Mouse (Mus musculus) bone marrow, adult 2 months (tissue): Measurements from ENCODE around the gene Styxl1. TPM values are rescaled to one million over a fixed set of nuclear protein-coding genes. Genes with fewer than 3 reads are reported as not detected.

Source experiments
- H3K27ac ChIP-seq: fragments of 200-500 bp; 2 replicates; pipeline ENCODE4 v1.5.1; 2012; ENCODE audit warnings: low read depth, mild to moderate bottlenecking, control low read depth, inconsistent platforms, low read length; ENCODE audit not compliant: control insufficient read depth, poor library complexity, insufficient read depth
- H3K4me1 ChIP-seq: fragments of 200-500 bp; 2 replicates; pipeline ENCODE4 v1.6.1; 2011; ENCODE audit warnings: low read length; ENCODE audit not compliant: control insufficient read depth, insufficient read depth
- H3K4me3 ChIP-seq: fragments of 200-500 bp; replicated peaks from 2 replicates; pipeline ENCODE3; 2011; ENCODE audit warnings: mild to moderate bottlenecking, low read depth, low read length, control low read depth; ENCODE audit not compliant: control insufficient read depth
- CTCF ChIP-seq: fragments of 200-500 bp; IDR thresholded peaks from 2 replicates; pipeline ENCODE4 v1.5.1; 2011; ENCODE audit warnings: low read length, control low read depth; ENCODE audit not compliant: control insufficient read depth, insufficient read depth
- POLR2A ChIP-seq: fragments of 200-500 bp; IDR thresholded peaks from 2 replicates; pipeline ENCODE4 v1.6.1; 2011; ENCODE audit warnings: low read depth, mild to moderate bottlenecking, control low read depth, low read length, borderline replicate concordance; ENCODE audit not compliant: control insufficient read depth
- whole genome bisulfite sequencing: fragments of 180-500 bp; shearing (Covaris S2); methylation state at CpG from one replicate; pipeline ENCODE4 v1.1.7; 2018; 5-methylcytosine and 5-hydroxymethylcytosine counted together
- polyA plus RNA-seq: library from polyadenylated mRNA; stranded (reverse); fragments of >200 nt; gene quantifications from 2 replicates; pipeline ENCODE4 v1.2.4, GENCODE M21; 2011; ENCODE audit warnings: low replicate concordance; ENCODE audit not compliant: missing spikeins, insufficient read depth, insufficient read length

Styxl1 gene
- polyA plus RNA-seq, 1 experiment: 2.3 TPM

DNA sequence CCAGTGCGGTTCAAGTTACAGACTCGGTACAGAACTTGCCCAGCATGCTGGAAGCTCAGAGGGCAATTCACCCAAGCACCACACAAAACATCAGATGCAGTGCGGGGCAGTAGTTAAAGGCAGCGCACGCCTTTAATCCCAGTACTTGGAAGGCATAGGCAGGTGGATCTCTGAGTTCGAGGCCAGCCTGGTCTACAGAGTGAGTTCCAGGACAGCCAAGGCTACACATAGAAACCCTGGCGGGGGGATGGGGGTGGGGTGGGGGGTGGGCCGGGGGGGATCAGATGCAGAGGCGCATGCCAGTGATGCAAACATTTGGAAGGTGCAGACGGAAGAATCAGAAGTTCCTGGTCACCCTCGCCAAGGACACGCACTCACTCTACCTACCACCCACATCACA is 33.4 kb downstream of the Styxl1 start:
- Histone ChIP-seq H3K4me1 (peaks cover 1% of the 10 kb centered on the region; the same call in 1 of the 2 replicates), H3K27ac (no peak overlapping the region), H3K4me3 (peak overlapping the region; percentile 39)
- WGBS: 33% methylated on average over 12 of the region's 12 CpGs
- no peak for TF ChIP-seq POLR2A
- TF ChIP-seq CTCF: no peak

- under 1% methylated on average over 60 of the region's 60 CpGs for WGBS
- H3K27ac ChIP-seq: peak within 1 kb of the TSS; percentile 52
These were observed 34.2 kb downstream of the Styxl1 start, which contains the start of gene Tmem120a for GRCm38 (mm10) chr5:135743741-135744609. TSS of gene Tmem120a (minus strand) at chr5:135744448.

DNA sequence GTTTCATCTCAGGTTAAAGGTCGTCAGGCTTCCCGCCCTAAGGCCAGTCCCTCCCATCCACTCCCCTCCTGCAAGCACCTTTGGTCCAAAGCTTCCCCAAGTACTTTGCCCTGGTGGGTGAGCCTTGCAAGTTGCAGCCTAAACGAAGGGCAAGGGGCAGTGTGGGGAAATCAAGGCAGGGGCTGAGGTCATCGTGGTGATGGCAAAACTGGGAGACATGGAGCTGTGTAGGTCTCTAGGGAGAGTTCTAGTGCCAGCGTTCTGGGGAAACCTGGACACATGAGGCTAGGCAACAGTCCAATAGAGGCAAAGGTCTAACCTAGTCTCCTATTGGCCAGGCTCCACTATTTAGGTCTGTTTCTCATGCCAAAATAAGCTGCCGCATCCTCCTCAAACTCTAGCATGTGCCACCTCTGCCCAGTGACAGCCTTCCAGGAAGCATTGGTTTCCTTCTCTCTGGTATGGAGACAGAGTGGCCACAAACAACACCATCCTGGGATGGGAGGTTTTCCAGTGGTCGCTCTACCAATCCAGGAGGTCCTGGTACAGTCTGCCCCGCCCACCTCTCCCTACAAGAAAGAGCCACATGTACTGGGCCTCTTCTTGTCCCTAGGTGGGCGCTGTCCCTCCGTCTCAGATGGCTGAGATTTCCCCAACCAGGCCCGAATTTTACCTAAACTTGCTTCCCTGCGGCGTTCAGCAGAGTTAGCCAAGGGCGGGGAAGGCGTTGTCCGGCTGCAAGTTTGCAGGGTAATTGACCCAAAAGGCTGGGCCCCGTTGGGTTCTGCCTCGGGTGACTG is 35.0 kb downstream of the Styxl1 start:
- H3K4me1 ChIP-seq: peaks cover 1% of the 10 kb centered on the region; the same call in 1 of the 2 replicates
- TF ChIP-seq POLR2A: no peak
- TF ChIP-seq CTCF: no peak
- 29% methylated on average over 18 of the region's 18 CpGs for WGBS
- H3K27ac ChIP-seq: peak overlapping the region; percentile 52
- peak overlapping the region; percentile 94 for H3K4me3 ChIP-seq

More at GRCm38 (mm10) chr5:135743741-135744609, 34.2 kb downstream of the Styxl1 start, which contains the start of gene Tmem120a:
- Histone ChIP-seq H3K4me3 (peak within 1 kb of the TSS; percentile 94), H3K4me1 (peaks cover 1% of the 10 kb centered on the region; the same call in 1 of the 2 replicates)
- TF ChIP-seq POLR2A (peak; percentile 71; the same call in 1 of the 2 replicates), CTCF (no peak)

DNA sequence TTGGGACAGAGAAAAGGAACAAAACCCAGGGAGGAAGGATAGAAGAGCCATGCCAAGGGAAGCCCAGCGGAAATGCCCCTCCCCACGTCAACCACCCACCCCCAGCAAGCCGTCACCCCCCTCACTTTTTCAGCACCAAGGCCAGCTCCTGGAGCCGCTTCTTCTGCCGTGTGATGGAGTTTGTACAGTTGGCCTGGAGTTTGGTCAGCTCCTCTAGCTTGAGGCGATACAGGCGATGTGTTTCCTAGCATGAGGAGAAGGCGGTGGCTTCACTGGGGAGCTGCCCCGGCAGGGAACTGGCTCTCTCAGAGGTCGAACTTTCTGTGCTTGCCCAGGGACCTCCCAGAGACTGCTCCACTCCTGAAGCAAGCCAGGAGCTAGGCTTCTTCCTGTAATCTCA is 36.0 kb downstream of the Styxl1 start:
- whole genome bisulfite sequencing: 72% methylated on average over 10 of the region's 10 CpGs
- no peak overlapping the region for H3K27ac ChIP-seq
- H3K4me1 ChIP-seq: peaks cover 1% of the 10 kb centered on the region; the same call in 1 of the 2 replicates
- TF ChIP-seq POLR2A (no peak), CTCF (no peak)
- no peak overlapping the region for H3K4me3 ChIP-seq

GRCm38 (mm10) chr5:135738266-135738665 is 39.9 kb downstream of the Styxl1 start:
- TF ChIP-seq CTCF (no peak), POLR2A (no peak)
- H3K27ac ChIP-seq: no peak overlapping the region
- 65% methylated on average over 6 of the region's 6 CpGs for WGBS
- no peaks in the 10 kb centered on the region; the same call in 1 of the 2 replicates for H3K4me1 ChIP-seq
- no peak overlapping the region for H3K4me3 ChIP-seq

DNA sequence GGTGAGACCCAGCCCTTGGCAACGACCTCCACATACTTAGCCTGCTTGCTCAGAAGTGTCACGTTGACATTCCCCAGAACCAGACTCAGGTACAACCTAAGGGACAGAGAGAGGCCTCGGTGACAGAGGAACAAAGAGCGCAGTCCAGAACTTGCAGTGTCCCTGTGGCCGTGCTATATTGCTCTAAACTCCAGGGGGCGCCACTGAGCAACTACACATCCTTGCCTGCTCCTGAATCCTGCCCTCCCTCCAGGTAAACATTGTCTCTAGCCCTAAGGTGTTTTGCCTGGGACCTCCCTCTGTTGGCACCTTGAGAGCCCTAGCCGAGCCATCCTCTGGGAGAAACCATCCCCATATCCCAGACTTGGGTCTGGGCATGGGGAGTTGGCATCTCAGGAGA is 41.0 kb downstream of the Styxl1 start:
- H3K4me1 ChIP-seq: no peaks in the 10 kb centered on the region
- 83% methylated on average over 7 of the region's 7 CpGs for WGBS
- H3K4me3 ChIP-seq: no peak overlapping the region
- no peak overlapping the region for H3K27ac ChIP-seq
- TF ChIP-seq CTCF (peak; percentile 59; the same call in 1 of the 2 replicates), POLR2A (no peak)

- TF ChIP-seq CTCF (no peak), POLR2A (no peak)
- Histone ChIP-seq H3K4me3 (no peak overlapping the region), H3K4me1 (no peaks in the 10 kb centered on the region), H3K27ac (no peak overlapping the region)
- 91% methylated on average over 16 of the region's 16 CpGs for WGBS
These were observed 41.6 kb downstream of the Styxl1 start for GRCm38 (mm10) chr5:135736544-135736943.

DNA sequence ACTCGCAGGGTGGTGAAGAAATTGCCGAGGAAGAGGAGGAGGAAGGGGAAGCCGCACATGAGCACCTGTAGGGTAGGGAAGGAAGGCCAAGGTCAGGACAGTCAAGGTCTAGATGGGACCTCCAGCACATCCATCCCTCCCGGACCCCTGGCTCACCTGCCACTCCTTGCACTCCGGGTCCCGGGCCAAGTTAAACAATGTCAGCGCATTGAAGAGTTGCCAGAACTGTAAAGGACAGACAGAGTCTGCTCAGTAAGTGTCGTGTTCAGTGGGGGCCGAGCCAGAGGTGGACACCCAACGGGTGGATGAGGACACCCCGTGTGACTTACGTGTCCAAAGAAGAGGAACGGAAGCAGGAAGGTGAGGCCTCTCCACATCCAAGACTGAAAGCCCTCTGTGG is 42.4 kb downstream of the Styxl1 start:
- WGBS: 84% methylated on average over 13 of the region's 13 CpGs
- Histone ChIP-seq H3K4me1 (no peaks in the 10 kb centered on the region), H3K27ac (no peak overlapping the region), H3K4me3 (no peak overlapping the region)
- no peak for TF ChIP-seq CTCF
